Mouse (Mus musculus): ENCODE data around the gene Dgke.
"Not testable (repeated sequence)": the region's sequence is repeated elsewhere in the genome, so short reads cannot be mapped to it uniquely, and the experiment has no call there.

Dgke gene

DNA sequence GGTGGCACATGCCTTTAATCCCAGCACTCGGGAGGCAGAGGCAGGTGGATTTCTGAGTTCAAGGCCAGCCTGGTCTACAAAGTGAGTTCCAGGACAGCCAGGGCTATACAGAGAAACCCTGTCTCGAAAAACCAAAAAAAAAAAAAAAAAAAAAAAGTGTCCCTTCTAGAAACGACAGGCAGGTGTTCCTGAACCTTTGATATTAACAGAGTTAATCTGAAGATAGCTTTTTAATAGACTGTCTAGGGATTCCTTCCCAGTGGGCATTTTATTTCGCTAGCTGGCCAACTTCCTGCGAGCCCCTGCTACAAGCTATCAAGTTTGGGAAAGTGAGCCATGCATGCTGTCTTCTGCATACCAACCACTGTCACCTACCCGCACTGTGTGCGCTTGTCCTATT is 25.6 kb downstream of the Dgke start:
- not testable (repeated sequence) for DNase-seq (ENCODE audit: extremely low read depth, low read depth, low spot score)

DNA sequence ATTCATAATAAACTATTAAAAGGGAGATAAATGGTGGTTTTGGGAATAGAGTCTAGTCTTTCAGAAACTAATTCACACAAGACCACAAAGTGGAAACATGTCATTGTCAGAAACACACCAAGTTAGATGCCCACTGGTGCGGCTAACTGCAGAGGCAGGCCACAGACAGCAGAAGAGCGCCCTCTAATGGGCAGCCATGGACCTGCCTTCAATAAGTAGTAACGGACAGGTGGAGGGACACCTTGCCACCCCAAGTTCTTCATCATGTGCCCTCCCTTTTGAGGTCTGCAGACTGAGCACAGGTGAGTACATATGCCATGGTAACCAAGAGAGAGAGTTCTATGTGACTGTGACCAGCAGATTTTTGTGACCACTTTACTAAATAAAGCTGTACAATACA is 27.3 kb downstream of the Dgke start:
- DNase-seq (ENCODE audit: extremely low read depth, low read depth, low spot score): no peak

DNA sequence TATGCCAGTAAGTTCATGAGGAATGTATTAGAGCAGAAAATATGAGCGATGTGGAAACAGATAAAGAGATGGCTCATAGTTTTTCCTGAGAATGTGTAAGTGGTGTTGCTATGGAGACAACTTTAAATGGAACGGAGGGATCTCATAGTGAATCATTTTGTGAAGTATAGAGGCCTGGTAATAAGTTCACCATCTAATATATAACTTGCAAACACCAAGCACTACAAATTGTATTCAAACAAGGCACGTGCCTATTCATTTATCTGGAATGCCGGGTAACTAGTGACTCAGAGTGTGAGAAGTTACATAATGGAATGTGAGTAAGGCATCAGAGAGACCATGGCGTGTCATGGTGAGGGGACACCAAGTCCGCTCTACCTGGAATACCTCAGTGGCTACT is 28.2 kb downstream of the Dgke start:
- DNase-seq (ENCODE audit: extremely low read depth, low read depth, low spot score): no peak

DNA sequence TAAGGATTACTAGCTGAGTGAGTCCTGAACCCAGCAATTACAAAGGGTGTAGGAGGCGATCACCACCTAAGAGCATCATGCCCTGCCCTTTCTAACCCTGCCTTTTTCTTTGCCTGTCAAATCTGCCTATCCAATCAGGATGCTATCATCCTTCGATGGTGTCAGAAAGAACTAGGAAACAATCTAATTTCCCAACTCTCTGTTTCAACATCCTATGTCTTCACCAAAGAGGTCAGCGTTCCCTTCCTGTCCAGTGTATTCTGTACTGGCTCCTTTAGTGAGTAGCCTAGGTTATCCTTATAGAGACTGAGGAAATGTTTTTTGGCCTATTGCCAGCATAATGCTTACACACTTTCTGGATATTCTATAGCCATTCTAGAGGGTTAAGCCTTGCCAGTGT is 31.1 kb downstream of the Dgke start:
- DNase-seq (ENCODE audit: extremely low read depth, low read depth, low spot score): no peak

DNA sequence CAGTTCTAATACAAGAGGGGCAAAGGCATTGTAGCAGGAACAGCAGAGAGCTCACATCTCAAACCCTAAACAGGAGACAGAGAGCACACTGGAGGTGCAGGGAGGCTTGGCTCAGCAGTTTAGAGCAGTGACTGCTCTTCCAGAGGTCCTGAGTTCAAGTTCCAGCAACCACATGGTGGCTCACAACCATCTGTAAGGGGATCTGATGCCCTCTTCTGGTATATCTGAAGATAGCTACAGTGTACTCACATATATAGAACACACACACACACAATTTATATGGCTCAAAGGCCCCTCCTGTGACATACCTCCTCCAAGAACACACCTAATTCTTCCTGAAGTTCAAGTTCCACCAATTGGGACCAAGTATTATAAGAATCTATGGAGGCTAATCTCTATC is 32.1 kb downstream of the Dgke start:
- no peak for DNase-seq (ENCODE audit: extremely low read depth, low read depth, low spot score)

DNA sequence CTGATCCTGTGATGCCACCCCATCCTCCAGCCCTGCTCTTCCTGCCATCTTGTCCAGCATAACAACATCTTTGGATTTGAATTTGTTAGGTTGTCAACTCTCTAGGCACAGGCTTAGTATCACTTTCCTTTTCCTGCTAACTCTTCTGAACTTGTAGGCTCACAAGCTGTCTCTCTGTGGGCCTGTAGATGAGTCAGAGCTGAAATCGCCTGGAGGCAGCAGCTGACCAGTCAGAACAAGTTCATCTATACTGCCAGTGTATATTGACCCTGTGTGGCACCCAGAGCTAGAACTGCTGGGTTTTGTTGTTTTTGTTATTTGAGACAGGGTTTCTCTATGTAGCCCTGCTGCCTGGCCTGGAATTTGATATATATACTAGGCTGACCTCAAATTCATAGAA is 35.5 kb downstream of the Dgke start:
- no peak for DNase-seq (ENCODE audit: extremely low read depth, low read depth, low spot score)

DNA sequence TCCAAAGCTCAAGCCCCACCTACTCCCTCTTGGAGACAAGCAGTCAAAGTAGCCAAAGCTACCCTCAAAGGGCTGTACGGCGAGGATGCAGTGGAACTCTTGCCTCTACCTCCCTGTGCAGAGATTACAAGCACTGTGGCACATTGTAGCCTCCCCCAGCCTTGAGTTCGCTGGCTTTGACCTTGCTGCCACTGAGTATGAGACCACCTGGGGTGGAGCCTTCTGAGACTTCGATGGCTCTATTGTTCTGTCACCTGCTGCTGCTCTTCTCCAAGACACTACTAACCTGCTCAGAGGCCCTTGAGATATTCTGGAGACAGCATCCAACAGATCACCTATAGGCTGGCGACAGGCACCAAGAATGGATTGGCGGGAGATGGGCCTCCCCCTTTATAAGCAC is 36.1 kb downstream of the Dgke start:
- DNase-seq (ENCODE audit: extremely low read depth, low read depth, low spot score): no peak

DNA sequence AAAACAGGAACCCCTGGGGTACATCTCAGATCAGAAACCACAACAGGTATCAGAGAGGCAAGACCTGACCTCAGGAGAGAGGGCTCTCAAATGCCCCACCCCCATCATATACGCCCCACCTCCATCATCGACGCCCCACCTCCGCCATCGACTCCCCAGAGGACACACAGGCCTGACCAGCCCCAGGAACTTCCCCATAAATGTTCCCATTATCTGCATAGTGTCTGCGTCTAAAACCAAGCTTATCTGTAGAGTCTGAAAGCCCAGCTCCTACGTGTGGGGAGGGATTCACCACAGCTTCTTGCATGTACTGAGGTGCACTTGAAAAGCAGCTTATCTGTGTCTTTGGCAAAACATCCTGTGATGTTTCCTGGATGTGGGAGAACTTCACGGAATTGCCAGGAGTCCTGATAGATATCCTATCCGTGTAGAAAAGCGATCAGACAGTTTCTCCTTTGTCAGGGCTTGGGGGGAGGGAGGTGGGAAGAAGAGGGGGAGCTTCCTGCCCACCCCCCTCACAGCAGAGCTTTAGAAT is 37.7 kb downstream of the Dgke start:
- no peak for DNase-seq (ENCODE audit: extremely low read depth, low read depth, low spot score)

DNA sequence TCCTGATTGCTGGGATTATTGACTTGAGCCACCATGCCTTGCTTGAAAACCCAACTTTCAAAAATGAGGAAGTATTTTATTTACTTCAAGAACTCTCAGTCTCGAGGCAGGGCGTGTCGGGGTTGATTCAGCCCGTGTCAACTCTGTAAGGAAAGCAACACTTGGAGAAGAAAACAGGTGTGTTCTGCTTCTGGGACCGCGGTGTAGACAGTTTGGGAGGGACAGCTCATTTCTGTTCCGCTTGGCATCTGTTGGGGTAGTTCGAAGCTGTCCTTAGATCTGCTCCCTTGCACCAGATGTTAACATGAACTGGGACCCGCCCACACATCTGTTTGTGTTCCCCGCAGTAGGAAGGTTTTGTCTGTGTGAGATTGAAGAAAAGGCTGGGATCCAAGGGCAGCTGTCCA is 38.7 kb downstream of the Dgke start:
- DNase-seq (ENCODE audit: extremely low read depth, low read depth, low spot score): no peak

DNA sequence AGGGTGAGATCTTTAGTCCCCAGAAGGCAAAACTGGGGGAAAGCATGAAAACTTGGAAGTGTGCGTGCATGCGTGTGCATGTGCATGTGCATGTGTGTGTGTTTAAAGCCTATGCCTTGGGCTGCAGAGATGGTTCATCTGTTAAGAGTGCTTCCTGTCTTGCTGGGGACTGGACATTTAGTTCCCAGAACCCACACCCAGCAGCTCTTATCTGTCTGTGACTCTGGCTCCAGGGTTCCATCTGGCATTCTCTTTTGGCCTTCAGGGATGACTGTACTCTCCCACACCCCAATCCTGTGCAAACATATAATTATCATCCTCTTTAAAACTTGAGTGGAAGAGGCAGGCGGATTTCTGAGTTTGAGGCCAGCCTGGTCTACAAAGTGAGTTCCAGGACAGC is 40.5 kb downstream of the Dgke start:
- no peak for DNase-seq (ENCODE audit: extremely low read depth, low read depth, low spot score)

DNA sequence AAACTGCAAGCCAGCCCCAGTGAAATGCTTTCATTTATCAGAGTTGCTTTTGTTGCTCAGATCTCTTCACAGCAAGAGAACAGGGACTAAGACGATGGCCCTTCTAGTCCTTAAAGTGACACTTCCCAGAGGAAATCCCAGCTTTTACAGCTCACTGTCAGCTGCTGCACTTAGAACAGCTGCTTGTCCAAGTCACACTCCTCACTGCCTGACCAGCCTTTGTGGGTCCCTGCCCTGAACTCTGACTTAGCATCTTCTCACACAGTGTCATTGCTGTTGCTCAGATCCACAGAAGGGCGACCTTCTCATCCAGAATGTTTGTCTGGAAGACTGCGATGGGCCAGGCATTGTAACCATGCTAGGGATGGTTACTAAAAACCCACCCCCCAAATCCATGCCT is 41.0 kb downstream of the Dgke start:
- no peak for DNase-seq (ENCODE audit: extremely low read depth, low read depth, low spot score)

DNA sequence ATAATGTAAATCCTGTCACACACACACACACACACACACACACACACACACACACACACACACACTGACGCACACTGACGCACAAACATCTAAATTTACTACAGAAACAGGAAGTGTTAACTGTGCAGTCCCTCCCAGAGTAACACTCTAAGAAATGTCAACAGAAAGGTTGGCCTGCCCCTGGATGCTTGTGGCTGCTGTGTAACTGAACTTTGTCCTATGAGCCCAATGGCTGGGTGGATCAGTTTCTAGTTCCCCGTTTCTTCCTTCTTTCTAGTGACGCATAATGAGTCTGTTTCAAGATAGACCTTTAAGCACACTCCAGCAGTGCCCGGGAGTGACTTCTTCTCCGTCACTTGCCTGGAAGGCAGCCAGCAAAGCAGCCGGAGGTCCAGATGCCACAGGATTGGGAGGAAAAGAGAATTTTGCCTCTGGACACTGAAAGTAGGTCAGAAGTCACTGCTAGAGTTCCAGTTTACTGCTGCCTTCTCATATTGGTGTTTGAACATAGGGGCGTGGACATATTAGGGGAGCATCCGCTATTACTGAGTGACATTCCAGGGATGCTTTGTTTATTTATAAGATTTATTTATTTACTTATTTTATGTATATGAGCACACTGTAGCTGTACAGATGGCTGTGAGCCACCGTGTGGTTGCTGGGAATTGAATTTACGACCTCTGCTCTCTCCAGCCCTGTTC is 42.3 kb downstream of the Dgke start:
- no peak for DNase-seq (ENCODE audit: extremely low read depth, low read depth, low spot score)

DNA sequence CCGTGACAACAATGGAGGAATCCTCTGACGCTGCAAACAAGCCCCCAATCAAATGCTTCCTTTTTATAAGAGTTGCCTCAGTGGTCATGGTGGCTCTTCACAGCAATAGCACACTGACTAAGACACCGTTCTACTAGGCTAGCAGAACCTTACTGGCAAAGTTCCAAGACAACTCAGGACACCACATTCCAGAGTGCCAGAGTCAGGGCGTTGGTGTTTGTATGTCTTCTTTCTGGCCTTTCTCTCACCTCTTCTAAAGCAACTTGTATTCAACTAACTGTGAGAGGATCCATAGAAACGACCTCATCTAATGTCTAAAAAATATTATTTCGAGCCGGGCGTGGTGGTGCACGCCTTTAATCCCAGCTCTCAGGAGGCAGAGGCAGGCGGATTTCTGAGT is 43.2 kb downstream of the Dgke start:
- DNase-seq (ENCODE audit: extremely low read depth, low read depth, low spot score): no peak

DNA sequence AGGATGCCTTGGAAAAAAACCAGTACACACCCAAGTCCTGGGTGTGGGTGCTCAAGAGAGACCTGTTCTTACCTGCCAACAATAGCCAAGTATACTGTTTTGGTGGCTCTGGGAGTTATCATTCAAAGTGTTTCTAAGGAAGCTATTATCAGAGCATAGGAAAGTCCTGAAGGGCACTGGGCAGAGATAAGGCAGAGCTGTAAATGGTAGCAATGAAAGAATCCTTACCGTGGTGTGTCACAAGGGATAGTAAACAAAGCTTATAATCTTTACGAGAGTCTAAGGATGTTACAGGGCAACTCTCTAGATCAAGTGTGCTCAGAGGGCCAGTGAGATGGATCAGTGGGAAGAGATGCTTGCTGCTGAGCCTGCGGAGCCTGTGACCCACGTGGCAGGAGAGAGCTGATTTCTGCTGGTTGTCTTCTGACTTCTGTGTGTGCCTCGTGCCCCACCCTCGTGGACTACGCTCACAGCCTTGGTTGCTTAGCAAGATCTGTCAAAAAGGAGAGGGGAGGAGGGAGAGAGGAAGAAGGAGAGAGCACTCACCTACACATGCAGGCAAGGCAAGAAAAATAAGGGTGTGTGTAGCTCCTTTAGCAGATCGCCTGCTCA is 44.4 kb downstream of the Dgke start:
- no peak for DNase-seq (ENCODE audit: extremely low read depth, low read depth, low spot score)

DNA sequence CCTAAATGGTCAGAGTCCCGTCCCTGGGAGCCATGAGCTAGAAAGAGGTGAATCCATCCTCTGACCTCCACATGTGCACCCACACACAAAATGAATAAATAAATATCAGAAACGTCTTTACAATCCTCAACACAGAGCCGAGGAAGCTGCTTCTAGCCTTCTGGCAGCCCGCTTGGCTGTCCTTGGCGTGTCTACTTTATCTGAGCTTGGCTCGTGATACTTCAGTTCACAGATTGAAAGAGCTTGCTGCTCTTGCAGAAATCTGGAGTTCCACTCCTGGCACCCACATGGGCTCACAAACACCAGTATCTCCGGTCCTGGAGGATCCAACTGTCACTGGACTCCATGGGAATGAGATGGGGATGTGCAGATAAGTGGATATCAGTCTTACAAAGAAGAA is 45.0 kb downstream of the Dgke start:
- DNase-seq (ENCODE audit: extremely low read depth, low read depth, low spot score): no peak

DNA sequence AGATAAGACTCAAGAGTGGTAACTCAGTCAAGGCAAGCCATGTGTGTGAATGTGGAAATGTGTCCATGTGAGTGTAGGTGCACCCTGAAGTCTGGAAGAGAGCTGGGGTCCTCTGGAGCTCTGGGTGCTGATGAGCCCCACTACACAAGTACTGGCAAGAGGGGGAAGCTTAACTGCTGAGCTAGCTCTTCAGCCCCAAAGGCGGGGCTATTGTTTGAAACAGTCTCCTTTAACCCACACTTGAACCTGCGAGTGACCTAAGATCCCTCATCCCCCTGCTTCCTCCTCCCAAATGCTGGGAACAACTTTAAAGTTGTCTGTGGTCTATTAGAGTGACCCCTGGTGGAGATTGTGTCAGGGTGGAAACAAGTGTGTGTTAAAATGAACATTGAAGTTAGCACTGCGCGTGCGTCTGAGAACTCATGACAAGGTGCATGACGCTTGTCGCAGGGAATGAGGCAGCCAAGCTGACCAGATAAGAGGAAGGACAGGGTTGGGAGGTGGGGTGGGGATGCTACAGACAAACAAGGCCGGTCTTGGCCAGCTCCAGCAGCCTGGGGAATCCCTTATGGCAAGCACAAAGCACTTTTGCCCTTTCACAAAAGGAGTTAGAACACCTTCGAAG is 45.9 kb downstream of the Dgke start:
- DNase-seq (ENCODE audit: extremely low read depth, low read depth, low spot score): no peak

DNA sequence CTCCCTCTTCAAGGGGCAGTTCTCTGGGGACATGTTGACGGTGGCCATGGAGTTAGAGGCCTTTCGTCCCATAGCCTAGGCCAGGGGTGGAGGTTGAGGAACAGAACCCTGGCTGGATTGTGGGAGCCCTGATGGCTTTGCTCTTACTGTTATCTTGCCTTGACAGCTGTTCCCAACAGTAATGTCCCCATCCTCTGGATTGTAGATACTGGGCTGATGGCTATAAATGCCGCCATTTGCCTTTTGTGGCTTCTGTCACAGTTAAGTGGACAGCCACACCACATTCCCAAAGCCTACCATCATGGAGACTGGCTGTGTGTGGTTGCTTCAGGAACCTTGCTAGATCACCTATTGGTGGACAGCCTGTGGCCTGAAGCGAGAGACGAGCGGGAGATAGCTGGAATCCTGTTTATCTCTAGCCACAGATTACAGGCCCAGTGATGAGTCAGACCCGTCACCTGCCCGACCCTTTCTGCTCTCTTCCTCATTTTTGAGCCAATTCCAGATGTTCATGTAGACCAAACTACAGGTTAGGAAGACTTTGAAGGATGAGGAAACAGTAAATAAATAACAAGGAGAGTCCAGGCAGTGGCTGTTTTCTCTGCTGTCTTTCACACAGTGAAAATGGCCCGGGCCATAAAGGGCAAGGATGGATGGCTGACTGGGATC is 49.0 kb downstream of the Dgke start:
- no peak for DNase-seq (ENCODE audit: extremely low read depth, low read depth, low spot score)

DNA sequence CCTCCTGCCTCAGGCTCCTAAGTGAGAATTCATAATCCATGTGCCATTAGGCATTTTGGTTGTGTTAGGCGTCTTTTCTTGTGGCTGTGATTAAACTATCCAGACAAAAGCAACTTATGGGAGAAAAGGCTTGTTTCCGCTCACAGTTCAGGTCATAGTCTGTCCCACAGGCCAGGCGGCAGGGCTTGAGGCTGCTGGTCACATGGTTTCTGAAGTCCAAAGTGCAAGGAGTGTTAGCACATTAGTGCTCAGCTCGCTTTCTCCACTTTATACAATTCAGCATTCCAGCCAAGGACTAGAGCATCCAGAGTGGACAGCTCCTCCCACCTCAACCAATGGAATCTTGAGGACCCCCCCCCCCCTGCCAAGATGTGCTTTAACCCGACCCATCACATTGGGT is 54.4 kb downstream of the Dgke start:
- no peak for DNase-seq (ENCODE audit: extremely low read depth, low read depth, low spot score)

DNA sequence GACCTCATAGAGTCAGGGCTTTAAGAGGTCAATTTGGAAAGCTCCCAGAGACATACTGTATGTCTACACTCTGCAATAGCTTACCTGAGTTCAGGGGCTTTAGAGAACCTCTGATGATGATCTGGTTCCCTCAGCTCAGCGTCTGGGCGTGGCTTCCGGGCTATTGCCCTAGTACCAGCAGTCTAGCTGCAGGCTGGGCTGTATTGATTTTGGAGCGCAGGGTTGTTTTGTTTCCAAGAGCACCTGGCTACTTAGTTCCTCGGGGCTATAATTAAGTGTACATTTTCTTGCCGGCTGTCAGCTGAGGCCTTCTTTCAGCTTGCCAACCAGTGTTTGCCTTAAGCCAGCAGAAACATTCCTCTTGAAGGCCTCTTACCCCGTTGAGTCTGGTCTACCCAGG is 57.2 kb downstream of the Dgke start:
- no peak for DNase-seq (ENCODE audit: extremely low read depth, low read depth, low spot score)

DNA sequence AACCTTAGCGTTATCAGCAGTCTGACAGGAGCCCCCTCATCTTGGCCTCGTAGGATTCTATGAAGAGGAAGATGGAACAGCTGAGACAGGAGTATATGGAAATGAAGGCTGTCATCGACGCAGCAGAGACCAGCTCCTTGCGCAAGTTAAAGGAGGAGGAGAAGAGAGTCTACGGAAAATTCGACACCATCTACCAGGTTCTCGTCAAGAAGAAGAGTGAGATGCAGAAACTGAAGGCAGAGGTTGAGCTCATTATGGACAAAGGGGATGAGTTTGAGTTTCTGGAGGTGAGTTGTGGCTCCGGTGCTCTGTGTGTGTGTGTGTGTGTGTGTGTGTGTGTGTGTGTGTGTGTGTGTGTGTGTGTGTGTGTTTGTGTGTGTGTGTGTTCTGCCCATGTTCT is 57.6 kb downstream of the Dgke start:
- DNase-seq (ENCODE audit: extremely low read depth, low read depth, low spot score): no peak

DNA sequence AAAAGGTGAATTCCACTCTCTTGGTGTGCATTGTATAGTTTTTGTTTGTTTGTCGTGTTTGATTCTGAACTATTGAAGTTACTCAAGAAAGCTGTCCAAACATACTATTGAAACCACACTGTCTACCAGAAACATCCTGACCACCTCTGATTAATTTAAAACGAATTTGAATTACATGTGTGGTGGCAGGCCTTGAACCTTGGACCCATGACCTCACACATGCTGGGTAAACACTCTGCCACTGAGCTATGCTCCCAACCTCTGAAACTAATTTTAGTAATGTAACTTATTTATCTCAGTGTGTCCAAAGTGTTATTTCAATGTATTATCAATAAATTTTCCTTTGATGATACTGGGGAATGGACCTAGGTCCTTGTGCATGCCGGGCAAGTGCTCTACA is 59.1 kb downstream of the Dgke start:
- DNase-seq (ENCODE audit: extremely low read depth, low read depth, low spot score): no peak

DNA sequence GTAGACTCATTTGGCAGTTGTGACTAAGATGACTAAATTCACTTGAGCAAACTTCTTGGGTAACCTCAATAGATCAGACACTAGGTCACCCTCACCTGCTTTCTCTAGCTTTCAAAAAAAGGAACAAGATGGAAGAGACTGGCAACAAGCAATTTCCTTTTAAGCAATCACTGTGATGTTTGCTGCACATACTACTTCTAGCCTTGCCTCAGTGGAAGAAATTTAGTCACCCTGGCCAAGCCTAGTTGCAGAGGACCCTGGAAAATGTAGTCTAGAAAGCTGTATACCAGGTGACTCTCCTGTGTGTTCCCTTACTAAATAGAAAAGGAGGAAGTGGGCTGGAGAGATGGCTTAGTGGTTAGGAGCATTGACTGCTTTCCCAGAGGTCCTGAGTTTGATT is 60.2 kb downstream of the Dgke start:
- no peak for DNase-seq (ENCODE audit: extremely low read depth, low read depth, low spot score)

Data from fat pad, adult 2 months (tissue).